Mouse (Mus musculus): Measurements from ENCODE around the gene Prpf3.

DNA sequence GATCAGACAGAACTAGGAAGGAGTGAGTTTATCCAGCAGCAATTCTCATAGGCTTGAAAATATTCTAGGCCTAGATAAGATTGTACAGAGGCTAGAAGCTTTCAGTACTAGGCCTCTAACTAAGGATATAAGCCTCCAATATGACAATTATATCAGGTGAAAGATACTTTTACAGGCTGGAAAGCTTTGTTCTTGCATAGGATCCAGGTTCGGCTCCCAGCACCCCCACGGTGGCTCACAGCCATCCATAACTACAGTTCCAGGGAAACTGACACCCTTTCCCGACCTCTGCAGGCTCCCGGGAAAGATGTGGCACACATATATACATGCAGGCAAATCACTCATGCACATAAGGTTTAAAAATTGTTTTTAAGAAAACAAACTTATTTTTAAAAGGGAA lies 51.8 kb downstream of the Prpf3 start:
- TF ChIP-seq CTCF (IDR thresholded peaks at IDR 0.05; ENCODE audit: borderline replicate concordance, insufficient read depth, low read length) (no peak), POLR2A (IDR thresholded peaks at IDR 0.05; ENCODE audit: low read depth, low read length) (no peak)

Data from embryonic fibroblast, embryonic 13.5 days (primary cell).